Mouse (Mus musculus): Measurements from ENCODE around the gene Tk2. TPM values are rescaled to one million over a fixed set of nuclear protein-coding genes. Genes with fewer than 3 reads are reported as not detected.

The Tk2 gene
- polyA plus RNA-seq (2012; rRNA removed) = 23.6 and 23.9 TPM in 2 replicates

DNA sequence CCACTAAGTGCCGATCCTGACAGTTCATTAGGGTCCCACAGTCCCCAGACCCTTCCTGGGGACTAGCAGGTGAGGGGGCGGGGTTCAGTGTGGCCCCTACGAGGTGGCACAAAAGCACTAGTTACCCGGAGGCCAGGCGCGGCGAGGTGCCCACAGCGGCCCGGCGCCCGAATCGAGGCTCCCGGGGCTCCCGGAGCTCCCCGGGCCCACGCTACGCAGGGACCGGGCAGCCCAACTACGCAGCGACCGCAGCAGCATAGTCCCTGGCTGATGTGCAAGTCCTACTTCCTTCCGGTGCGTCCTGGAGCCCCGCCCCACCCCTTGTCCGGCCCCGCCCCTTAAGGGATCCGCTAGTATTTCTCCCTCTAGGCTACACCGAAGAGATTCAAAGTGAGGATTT, at the start of gene Tk2:
Tk2 (minus strand) TSS at position 283 of the 400 bp plus-strand sequence.

DNA sequence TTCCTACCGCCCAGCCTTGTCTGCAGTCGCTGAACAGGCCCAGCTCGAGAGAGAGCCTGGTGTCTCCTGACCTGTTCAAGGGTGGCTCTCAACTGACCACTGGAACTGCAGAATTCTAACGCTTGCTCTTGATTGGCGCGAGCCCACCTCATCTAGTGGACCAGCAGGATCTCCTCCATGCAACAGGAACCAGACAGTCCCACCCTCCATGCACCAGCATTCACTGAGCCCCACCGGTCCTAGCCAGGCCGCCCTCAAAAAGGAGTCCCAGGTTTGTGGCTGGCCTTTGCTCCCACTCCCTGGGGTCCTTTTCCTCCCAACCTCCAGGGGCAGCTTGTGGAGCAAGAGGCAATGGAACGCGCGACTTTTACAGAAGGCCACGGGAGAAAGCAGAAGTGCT, 44.7 kb upstream of the Tk2 start, which contains the start of gene Cmtm2a:
Cmtm2a (minus strand) TSS at position 101 of the 400 bp plus-strand sequence.

DNA sequence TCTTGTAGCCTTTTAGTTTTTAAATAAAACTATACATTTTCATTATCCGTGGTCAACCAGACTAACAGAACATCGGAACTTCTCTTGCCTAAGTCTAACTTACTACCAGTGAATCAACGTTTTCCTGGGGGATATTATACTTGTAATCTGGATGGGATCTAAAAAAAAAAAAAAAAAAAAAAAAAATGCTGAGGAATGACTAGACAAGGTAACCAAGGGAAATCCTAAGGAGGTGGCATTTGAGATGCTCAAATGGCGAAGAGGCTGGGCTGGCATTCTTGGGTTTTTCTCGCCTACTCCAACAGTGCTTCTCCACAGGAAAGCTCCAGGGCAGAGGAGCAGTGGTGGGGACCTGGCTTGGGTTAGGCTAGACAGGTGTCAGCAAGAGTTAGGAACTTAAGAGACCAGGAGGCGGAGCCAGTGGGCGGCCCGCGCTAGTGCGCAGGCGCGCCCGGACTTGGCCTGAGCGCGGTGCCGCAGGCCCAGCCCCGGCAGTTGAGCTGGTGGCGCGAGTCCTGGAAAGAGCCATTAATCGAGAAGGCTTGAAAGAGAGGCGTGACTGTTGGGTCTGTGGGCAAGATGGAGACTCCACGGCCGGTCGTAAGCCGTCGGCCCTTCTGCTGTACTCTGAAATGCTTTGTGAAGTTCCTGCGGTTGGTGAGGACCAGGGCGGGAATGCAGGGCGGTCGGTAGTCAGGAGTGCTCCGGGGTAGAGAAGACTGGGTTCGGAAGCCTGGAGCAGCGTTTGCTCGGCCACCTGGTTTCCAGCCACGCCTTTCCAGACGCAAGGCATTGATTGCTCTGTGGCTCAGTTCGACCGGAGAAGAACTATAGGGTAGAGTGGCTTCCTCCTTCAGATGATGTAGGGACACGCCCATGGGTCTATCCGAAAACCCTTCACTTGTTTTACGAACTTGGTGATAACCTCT, 2.3 kb upstream of the Tk2 start, which contains the start of gene Cklf:
Cklf (plus strand) TSS at position 423 of the 929 bp plus-strand sequence.

Other genes starting within 250 kb of the Tk2 start
- 22.0 and 35.2 TPM in 2 replicates for gene Cdh5, start 146.9 kb downstream of the Tk2 start, polyA plus RNA-seq (2012; rRNA removed)
- 0.83 and 2.2 TPM in 2 replicates for gene Bean1, start 78.1 kb downstream of the Tk2 start, polyA plus RNA-seq (2012; rRNA removed)
- gene Cklf, start 2.3 kb upstream of the Tk2 start, polyA plus RNA-seq (2012; rRNA removed) = 50.1 and 51.2 TPM in 2 replicates
- gene Cmtm2a, start 44.6 kb upstream of the Tk2 start, polyA plus RNA-seq (2012; rRNA removed) = not detected in 2 replicates
- gene Gm45711, start 61.5 kb upstream of the Tk2 start, polyA plus RNA-seq (2012; rRNA removed) = not detected in 2 replicates
- 0.05 TPM in 1 of 2 replicates, not detected in the other for gene Cmtm1, start 61.6 kb upstream of the Tk2 start, polyA plus RNA-seq (2012; rRNA removed)
- not detected in 2 replicates for gene Gm11020, start 73.0 kb upstream of the Tk2 start, polyA plus RNA-seq (2012; rRNA removed)
- gene Cmtm2b, start 73.7 kb upstream of the Tk2 start, polyA plus RNA-seq (2012; rRNA removed) = not detected in 2 replicates
- gene Cmtm3, start 90.9 kb upstream of the Tk2 start, polyA plus RNA-seq (2012; rRNA removed) = 57.1 and 109 TPM in 2 replicates
- gene Cmtm4, start 147.2 kb upstream of the Tk2 start, polyA plus RNA-seq (2012; rRNA removed) = 15.4 and 17.8 TPM in 2 replicates
- gene Dync1li2, start 194.5 kb upstream of the Tk2 start, polyA plus RNA-seq (2012; rRNA removed) = 87.6 and 96.0 TPM in 2 replicates